Mouse (Mus musculus) liver (tissue): ENCODE measurements around the gene Hist1h4f.
"Not testable (repeated sequence)": the region's sequence is repeated elsewhere in the genome, so short reads cannot be mapped to it uniquely, and the experiment has no call there.

Source experiments
- DNase-seq: peaks from one replicate; pipeline ENCODE4 v3.0.0-alpha.2; 2020; ENCODE audit warnings: mixed read lengths

Gene Hist1h4f

GRCm38 (mm10) chr13:23551146-23551834 lies at the start of gene Hist1h4f:
Gene Hist1h4f, minus strand, starts transcription at chr13:23551648.
- DNase-seq: peak; percentile 92

- peak; percentile 88 for DNase-seq
Measured at GRCm38 (mm10) chr13:23597957-23598356, 46.5 kb upstream of the Hist1h4f start.

- DNase-seq: peak; percentile 79
Measured at GRCm38 (mm10) chr13:23595622-23596372, 44.3 kb upstream of the Hist1h4f start.

DNA sequence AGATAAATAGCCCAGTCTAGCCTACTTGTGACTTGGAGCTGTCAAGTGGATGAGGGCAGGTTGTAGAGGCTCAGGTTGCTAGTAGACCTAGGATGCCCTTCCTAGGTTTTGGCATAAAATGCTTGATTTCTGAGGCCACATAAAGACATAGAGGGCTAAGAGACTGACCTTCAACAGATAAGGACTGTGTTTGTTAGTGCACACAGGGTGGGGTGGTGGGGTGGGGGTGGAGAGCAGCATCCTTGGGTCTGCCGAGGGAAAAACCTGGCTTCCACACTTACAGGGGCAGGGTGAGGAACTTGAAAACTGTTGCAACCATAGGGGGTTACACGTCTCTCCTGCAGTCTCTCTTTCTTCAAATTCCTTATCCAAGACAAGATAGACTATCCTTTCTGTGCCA lies 43.7 kb upstream of the Hist1h4f start:
- DNase-seq: peak; percentile 41

DNA sequence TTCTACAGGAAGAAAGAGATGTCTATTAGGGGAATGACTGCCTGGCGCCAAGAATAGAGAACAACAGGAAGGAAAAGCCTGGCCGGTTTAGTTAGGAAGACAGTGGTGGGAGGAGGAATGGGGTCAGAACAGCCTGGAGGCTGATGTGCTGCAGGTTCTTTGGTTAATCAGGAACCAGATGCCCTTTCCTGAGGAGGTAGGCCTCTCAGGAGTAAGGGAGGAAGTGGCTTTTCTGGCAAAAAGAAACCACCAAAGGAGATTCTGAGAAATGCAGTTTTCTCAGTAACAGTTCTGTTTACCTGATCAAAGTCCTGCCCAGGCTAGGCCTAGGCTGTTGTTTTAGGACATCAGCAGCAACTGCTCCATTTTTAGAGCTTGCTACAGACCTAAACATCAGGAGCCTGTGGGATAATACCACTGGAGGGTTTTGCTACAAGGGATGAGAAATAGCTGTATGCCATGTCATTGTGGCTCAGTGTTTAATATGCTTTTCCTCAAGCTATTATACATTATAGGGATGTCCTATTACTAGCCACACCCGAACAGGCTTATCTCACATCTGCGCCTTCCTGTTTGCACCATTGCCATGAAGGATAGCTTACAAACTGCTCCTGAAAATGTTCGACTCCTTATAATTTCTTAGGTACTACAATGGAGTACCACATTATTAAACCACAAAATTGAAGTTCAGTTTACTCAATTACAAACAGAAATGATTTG lies 41.8 kb upstream of the Hist1h4f start:
- DNase-seq: peak; percentile 33

- DNase-seq: no peak
Measured at GRCm38 (mm10) chr13:23592614-23593013, 41.2 kb upstream of the Hist1h4f start.

GRCm38 (mm10) chr13:23591886-23592285 lies 40.4 kb upstream of the Hist1h4f start:
- not testable (repeated sequence) for DNase-seq

DNA sequence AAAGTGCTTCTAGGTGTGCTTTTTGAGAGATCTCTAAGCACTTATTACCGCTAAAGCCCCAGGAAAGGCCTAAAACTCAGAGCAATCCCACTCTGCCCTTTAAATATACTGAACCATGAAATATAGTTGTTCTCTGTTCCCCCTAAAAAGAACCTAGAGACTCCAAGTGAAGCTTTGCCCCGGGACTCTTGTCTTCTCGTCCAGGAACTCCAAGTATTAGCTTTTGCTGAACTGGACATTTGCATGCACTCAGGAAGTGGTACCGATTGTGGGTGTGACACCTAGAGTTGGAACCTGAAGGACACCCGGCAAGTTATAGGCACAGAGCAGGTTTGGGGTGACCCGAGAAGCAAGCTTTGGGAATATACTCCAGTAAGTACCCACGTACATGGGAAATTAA lies 39.8 kb upstream of the Hist1h4f start:
- no peak for DNase-seq

DNA sequence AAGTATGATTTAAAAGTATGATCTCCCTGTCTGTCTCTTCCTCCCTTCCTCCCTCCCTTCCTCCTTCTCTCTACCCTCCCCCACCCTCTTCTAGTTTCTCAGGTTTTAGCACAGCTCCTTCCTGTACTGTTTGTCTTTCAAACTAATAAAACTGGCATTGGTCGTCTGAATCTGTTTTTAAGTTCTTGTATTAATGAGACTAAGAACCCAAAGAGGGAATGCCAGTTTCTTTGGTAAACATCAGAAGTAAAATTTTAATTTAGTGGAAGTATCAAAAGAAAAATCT lies 35.4 kb upstream of the Hist1h4f start:
- DNase-seq: no peak

DNA sequence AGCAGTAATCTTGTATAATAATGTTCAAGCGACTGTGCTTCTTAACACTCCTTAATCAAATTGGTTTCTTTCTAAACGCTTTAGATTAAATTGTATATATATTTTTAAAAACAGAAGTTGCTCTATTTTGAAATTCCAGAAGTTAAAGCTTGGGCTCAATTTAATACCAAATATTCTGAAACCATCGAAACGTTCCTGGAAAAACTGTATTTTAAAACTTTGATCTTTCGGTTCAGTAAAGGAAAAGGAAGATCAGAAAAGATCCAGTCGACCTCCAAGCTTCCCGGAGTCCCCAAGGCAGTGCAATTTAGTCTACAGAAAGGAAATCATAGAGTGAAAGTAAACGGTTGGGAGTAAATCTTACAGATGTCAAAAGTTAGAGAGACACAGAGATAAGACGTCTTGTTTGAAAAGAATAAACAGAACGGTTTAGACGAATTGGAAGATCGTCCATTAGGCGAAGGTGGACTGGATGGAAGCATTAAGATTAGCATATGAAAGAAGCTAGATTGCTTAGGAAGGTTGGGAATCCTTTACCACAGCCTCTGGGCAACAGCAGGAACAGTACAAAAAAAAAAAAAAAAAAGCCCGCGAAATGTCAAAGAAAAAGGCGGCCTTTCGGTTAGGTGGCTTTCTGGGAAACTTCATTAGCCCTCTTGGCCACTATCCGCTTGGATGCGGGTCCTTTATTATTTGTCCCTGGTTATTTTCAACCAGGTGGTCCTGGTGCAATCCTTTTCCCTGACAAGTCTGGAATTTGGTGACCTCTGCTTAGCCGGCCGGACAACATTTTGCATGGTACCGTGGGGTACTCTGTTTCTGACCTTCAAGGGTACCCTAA lies 34.9 kb upstream of the Hist1h4f start:
- DNase-seq: peak; percentile 19

DNA sequence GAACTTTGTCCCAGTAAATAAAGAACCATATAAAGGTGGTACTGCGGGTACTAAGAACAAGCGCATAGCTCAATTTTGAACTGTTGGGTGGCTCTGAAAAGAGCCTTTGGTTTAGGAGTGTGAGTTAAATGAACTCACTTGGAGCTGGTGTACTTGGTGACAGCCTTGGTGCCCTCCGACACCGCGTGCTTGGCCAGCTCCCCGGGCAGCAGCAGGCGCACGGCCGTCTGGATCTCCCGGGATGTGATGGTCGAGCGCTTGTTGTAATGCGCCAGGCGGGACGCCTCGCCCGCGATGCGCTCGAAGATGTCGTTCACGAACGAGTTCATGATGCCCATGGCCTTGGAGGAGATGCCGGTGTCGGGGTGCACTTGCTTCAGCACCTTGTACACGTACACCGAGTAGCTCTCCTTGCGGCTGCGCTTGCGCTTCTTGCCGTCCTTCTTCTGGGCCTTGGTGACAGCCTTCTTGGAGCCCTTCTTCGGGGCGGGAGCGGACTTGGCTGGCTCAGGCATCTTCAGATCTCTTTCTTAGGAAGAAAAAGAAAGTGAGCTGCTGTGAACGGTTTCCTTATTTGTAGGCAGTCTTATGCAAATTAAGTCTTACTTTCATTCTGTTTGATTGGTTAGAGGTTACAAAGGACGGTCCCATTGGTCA lies 34.1 kb upstream of the Hist1h4f start:
- DNase-seq: peak; percentile 86

GRCm38 (mm10) chr13:23585029-23585441 lies 33.6 kb upstream of the Hist1h4f start:
- peak; percentile 85 for DNase-seq

DNA sequence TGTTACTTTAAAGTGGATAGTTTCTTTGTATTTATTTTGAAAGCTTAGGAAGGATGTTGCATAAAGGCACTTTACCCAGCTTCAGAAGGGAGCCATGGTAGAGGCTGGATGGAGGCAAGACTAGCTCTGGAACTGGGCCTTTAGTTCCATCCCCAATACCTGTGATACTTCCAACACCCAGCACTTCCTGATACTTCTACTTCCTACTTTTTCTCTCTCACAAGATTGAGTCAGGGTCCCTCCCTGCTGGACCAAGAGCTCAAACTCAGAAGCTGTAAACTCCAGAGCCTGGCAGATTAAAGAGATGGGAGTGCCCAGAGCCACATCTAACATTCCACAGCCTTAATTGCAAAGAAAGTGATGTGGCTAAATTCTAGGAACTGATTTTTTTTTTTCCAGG lies 32.9 kb upstream of the Hist1h4f start:
- DNase-seq: peak; percentile 31

GRCm38 (mm10) chr13:23583387-23584068 lies 32.1 kb upstream of the Hist1h4f start:
- DNase-seq: no peak

DNA sequence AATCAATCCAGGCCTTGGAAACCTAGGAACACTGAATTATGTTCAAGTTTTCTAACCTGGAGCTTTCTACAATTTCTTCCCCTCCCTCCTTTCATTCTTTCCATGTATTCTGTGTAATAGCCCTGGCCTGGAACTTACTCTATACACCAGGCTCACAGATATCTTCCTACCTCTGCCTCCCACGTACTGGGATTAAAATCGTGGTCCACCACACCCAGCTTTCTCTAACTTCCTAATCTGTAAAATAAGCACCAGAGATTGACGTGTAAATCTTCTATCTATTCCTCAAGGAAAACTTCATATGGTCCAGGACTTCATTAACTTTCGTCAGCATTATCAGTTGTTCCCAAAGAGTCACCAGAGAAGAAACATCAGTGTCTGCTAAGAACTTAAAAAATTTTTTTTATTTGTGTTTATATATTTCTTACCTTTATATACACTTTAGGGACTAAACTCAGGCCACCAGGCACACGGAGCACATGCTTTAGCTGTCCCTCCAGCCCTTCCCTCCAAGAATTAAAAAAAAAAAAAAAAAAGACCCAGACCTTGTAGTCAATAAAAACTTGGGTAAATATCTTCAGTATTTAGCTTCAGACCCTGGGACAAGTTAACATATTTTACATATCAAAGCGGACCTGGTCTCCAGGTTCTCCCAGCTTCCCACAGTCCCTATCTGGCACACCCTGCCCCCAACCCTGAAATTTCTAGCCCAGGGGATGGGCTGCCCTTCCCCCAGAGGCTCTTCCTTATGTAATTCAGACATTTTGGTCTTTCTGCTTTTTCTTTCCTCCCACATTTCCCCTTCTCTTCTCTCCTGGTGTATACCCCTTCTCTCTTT lies 31.0 kb upstream of the Hist1h4f start:
- DNase-seq: peak; percentile 25

GRCm38 (mm10) chr13:23581408-23582218 lies 30.2 kb upstream of the Hist1h4f start, which contains the start of gene Hist1h4d:
Gene Hist1h4d, plus strand, starts transcription at chr13:23581598.
- peak; percentile 94 for DNase-seq

DNA sequence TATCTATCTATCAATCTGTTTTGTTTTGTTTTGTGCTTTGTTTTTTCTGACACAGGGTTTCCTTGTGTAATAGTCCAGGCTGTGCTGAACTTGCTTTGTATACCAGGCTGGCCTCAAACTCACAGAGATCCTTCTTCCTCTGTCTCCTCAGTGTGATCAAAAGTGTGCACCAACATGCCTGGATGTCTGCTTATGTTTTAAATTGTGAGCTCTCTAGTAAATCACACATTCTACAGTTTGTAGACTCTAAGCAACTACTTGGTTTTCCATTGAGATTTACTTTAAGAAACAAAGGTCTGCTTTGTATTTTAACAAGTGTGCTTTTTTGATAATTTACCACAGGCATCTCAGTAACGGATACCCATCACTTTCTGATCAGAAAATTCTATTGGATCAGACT lies 26.4 kb upstream of the Hist1h4f start:
- no peak for DNase-seq

GRCm38 (mm10) chr13:23576906-23577639 lies 25.6 kb upstream of the Hist1h4f start:
- DNase-seq: peak; percentile 28

- peak; percentile 38 for DNase-seq
Measured at GRCm38 (mm10) chr13:23576351-23576881, 25.0 kb upstream of the Hist1h4f start.
